Mouse (Mus musculus) stomach, embryonic 16.5 days (tissue): Measurements from ENCODE around the gene Olfr536. TPM values are rescaled to one million over a fixed set of nuclear protein-coding genes. Genes with fewer than 3 reads are reported as not detected.
"Not testable (repeated sequence)": the region's sequence is repeated elsewhere in the genome, so short reads cannot be mapped to it uniquely, and the experiment has no call there.

Source experiments
- ATAC-seq: fragments of 200-750 bp; cut with Nextera tagmentation; 2 replicates; pipeline ENCODE4 v1.8.0; 2017; ENCODE audit warnings: moderate number of reproducible peaks, moderate TSS enrichment; ENCODE audit not compliant: insufficient read depth, low FRiP score
- H3K27ac ChIP-seq: fragments of 300-500 bp; sonication (generic); 2 replicates; pipeline ENCODE4 v1.5.1; 2014; ENCODE audit warnings: low read length
- H3K27me3 ChIP-seq: fragments of 300-500 bp; sonication (generic); 2 replicates; pipeline ENCODE4 v1.6.1; 2014; ENCODE audit warnings: low read length, control low read depth, mixed read lengths; ENCODE audit not compliant: control insufficient read depth, insufficient read depth
- H3K36me3 ChIP-seq: fragments of 300-500 bp; sonication (generic); 2 replicates; pipeline ENCODE4 v1.6.1; 2014; ENCODE audit warnings: low read length; ENCODE audit not compliant: control insufficient read depth, insufficient read depth
- H3K4me1 ChIP-seq: fragments of 300-500 bp; sonication (generic); 2 replicates; pipeline ENCODE4 v1.6.1; 2014; ENCODE audit warnings: low read length, control low read depth, mixed read lengths; ENCODE audit not compliant: control insufficient read depth, insufficient read depth
- H3K4me2 ChIP-seq: fragments of 300-500 bp; sonication (generic); 2 replicates; pipeline ENCODE4 v1.6.1; 2014; ENCODE audit warnings: low read depth, low read length, mixed read lengths
- H3K4me3 ChIP-seq: fragments of 300-500 bp; sonication (generic); replicated peaks from 2 replicates; pipeline ENCODE4 v1.5.1; 2014; ENCODE audit warnings: mild to moderate bottlenecking, low read length
- H3K9ac ChIP-seq: fragments of 300-500 bp; sonication (generic); 2 replicates; pipeline ENCODE4 v1.6.1; 2014; ENCODE audit warnings: low read length
- H3K9me3 ChIP-seq: fragments of 300-500 bp; sonication (generic); replicated peaks from 2 replicates; pipeline ENCODE4 v1.6.1; 2016; ENCODE audit warnings: low read length, control low read depth; ENCODE audit not compliant: control insufficient read depth
- WGBS: fragments of 180-500 bp; shearing (Covaris S2); extraction: QIAGEN DNeasy Blood & Tissue Kit; methylation state at CpG from one replicate; pipeline ENCODE4 v1.1.7; 2014; 5-methylcytosine and 5-hydroxymethylcytosine counted together
- polyA plus RNA-seq: library from polyadenylated mRNA; unstranded; fragments of >200 nt; fragmentation: Nextera tagmentation; extraction: Ambion mirVana; gene quantifications from 2 replicates; pipeline ENCODE4 v1.2.1, GENCODE M21; 2015

Gene Olfr536
- not detected in 2 replicates for polyA plus RNA-seq

DNA sequence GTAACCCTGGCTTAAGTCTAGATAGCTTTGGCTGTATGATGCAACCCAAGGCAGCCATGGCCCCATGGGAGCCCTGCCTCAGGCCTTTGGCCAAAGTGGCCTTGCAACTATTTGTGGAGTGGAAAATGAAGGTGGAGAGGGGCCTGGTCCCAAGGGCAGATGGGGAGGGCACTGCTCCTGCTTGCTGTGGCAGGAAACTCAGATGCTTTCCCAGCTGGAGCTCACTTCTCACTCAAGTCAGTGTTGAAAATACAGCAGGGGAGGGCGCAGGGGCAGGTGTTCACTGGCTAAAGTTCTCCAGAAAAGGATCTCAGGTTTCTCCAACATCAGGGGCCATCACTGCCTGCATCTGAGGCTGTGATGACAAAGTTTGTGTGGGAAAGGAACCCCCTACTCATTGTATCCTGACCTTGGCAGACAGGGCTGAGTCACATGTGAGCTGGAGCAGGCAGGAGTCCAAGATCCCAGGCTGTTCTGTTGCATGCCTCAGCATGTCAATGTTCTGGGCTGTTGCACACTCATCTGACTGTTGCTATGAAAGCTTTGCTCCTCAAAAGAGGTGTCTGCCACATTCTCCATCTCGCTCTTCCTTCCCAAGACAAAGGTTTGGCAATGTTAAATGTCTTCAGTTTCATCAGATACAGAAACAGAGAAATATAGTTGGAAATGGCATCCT is at the start of gene Olfr536:
Olfr536 (minus strand) TSS at position 51 of the 676 bp plus-strand sequence.
- H3K4me1 ChIP-seq, H3K36me3 ChIP-seq, H3K27ac ChIP-seq, H3K4me3 ChIP-seq, H3K4me2 ChIP-seq, H3K27me3 ChIP-seq, H3K9me3 ChIP-seq, ATAC-seq, H3K9ac ChIP-seq: not testable (repeated sequence)
- WGBS, result 67% methylated on average over 2 of the region's 2 CpGs

DNA sequence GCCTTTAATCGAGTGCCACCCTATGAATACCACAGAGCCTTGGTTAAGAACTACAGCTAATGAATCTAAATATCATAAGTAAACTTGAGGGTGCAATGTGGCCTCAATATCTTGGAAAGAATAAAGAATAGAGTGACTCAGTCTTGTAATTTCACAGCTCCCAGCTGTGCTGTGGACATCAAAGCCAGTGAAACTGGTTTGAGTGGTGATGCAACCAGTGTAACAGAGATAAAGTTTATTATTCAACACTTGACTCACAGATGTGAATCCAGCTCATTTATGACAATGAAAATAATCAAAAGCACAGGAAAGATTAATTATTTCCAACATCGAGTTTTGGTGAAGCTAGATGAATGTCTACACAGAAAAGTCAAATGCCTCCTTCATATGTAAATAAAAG is 32.5 kb upstream of the Olfr536 start:
- no peaks in the 10 kb centered on the region for H3K27me3 ChIP-seq
- no peaks in the 10 kb centered on the region for H3K9me3 ChIP-seq
- H3K4me1 ChIP-seq, result no peaks in the 10 kb centered on the region
- no peak overlapping the region for H3K9ac ChIP-seq
- ATAC-seq, result no peak
- H3K4me3 ChIP-seq, result no peak overlapping the region
- no peak overlapping the region for H3K27ac ChIP-seq
- no peak overlapping the region for H3K4me2 ChIP-seq
- H3K36me3 ChIP-seq, result no peaks in the 10 kb centered on the region
- 56% methylated on average over 2 of the region's 2 CpGs for WGBS

GRCm38 (mm10) chr7:140494702-140495101 is 12.5 kb downstream of the Olfr536 start:
- no peak overlapping the region for H3K9ac ChIP-seq
- no peaks in the 10 kb centered on the region for H3K36me3 ChIP-seq
- no peaks in the 10 kb centered on the region for H3K9me3 ChIP-seq
- no peaks in the 10 kb centered on the region for H3K4me1 ChIP-seq
- no peak overlapping the region for H3K27ac ChIP-seq
- no peaks in the 10 kb centered on the region for H3K27me3 ChIP-seq
- H3K4me2 ChIP-seq, result no peak overlapping the region
- no peak overlapping the region for H3K4me3 ChIP-seq
- ATAC-seq, result no peak

GRCm38 (mm10) chr7:140494231-140494630 is 13.0 kb downstream of the Olfr536 start:
- Histone ChIP-seq H3K27me3 (no peaks in the 10 kb centered on the region), H3K9ac (no peak overlapping the region), H3K4me2 (no peak overlapping the region), H3K4me1 (no peaks in the 10 kb centered on the region), H3K36me3 (no peaks in the 10 kb centered on the region), H3K9me3 (no peaks in the 10 kb centered on the region), H3K4me3 (no peak overlapping the region), H3K27ac (no peak overlapping the region)
- 26% methylated on average over 2 of the region's 2 CpGs for WGBS
- no peak for ATAC-seq

- no peaks in the 10 kb centered on the region for H3K36me3 ChIP-seq
- 76% methylated on average over 1 of the region's 1 CpGs for WGBS
- no peaks in the 10 kb centered on the region for H3K4me1 ChIP-seq
These were observed 18.2 kb downstream of the Olfr536 start for GRCm38 (mm10) chr7:140488981-140489380.

DNA sequence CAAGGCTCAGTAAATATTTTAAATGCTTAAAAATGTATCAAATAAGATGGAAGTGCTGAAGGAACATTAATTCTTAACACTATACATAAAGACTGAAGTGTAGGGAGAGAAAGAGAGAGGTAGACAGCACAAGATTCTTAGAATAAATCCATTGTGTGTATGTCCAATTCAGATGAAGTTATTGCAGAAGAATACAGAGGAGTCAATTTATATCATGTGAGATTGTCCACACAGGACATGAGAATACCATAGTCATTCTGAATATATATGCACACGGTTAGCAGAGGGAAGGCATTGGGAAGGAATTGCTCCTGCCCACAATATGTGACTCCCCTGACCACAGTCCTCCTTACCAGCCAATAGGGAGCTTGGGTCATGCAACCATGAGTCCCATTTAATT is 23.3 kb downstream of the Olfr536 start, which contains the start of gene Olfr535:
Olfr535 (plus strand) TSS at position 301 of the 400 bp plus-strand sequence.
- no peak within 1 kb of the TSS for H3K27ac ChIP-seq
- H3K27me3 ChIP-seq, result no peaks in the 10 kb centered on the region
- 83% methylated on average over 1 of the region's 1 CpGs for WGBS
- no peak within 1 kb of the TSS for H3K4me3 ChIP-seq
- H3K36me3 ChIP-seq, result no peaks in the 10 kb centered on the region
- no peak within 1 kb of the TSS for H3K9ac ChIP-seq
- H3K4me2 ChIP-seq, result no peak within 1 kb of the TSS
- H3K4me1 ChIP-seq, result no peaks in the 10 kb centered on the region
- no peak for ATAC-seq
- H3K9me3 ChIP-seq, result no peaks in the 10 kb centered on the region

More at GRCm38 (mm10) chr7:140488981-140489380, 18.2 kb downstream of the Olfr536 start:
- H3K27ac ChIP-seq, result no peak overlapping the region
- no peak overlapping the region for H3K4me3 ChIP-seq
- ATAC-seq, result no peak
- no peak overlapping the region for H3K9ac ChIP-seq
- H3K4me2 ChIP-seq, result no peak overlapping the region
- H3K9me3 ChIP-seq, result no peaks in the 10 kb centered on the region
- H3K27me3 ChIP-seq, result no peaks in the 10 kb centered on the region

DNA sequence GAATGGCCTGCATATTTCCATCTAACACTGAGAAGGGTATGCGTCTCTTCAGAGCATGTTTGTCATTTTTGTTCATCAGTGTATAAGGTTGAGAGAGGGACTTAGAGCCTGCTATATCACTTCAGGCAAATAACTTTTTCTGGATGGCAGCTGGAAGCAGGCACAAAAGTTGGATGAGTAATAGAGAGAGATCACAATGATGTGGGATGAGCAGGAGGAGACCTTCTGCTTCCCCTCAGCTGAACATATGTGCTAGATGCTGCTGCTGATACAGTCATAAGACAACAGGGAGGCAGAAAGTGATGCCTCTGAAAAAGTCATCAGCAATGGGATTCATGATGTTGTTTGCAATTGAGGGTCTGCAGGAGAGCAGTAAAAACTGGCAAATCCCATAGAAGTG is 28.5 kb downstream of the Olfr536 start:
- Histone ChIP-seq H3K4me2 (no peak overlapping the region), H3K4me3 (no peak overlapping the region), H3K9ac (no peak overlapping the region), H3K36me3 (no peaks in the 10 kb centered on the region), H3K27ac (no peak overlapping the region), H3K9me3 (no peaks in the 10 kb centered on the region), H3K27me3 (no peaks in the 10 kb centered on the region), H3K4me1 (no peaks in the 10 kb centered on the region)
- WGBS, result 85% methylated on average over 1 of the region's 1 CpGs
- ATAC-seq, result no peak

DNA sequence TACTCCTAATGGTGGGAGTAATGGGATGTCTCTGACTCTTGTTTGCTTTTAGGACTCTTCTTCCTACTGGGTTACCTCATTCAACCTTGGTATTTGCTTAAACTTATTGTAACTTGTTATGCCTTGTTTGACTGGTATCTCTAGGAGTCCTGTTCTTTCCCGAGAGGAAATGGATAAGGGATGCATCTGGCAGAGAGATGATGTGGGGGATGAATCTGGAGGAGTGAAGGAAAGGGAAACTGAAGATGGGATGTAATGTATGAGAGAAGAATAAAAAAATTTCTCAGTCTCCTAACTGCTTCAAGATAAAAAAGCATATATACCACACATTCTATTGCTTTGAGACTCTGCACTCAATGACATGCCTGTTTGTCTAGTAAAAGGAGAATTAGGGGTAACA is 29.3 kb downstream of the Olfr536 start:
- H3K4me1 ChIP-seq, result no peaks in the 10 kb centered on the region
- H3K27ac ChIP-seq, result no peak overlapping the region
- 68% methylated on average over 1 of the region's 1 CpGs for WGBS
- H3K4me2 ChIP-seq, result no peak overlapping the region
- H3K4me3 ChIP-seq, result no peak overlapping the region
- no peak overlapping the region for H3K9ac ChIP-seq
- no peaks in the 10 kb centered on the region for H3K9me3 ChIP-seq
- H3K27me3 ChIP-seq, result no peaks in the 10 kb centered on the region
- no peaks in the 10 kb centered on the region for H3K36me3 ChIP-seq
- no peak for ATAC-seq

GRCm38 (mm10) chr7:140463070-140463469 is 44.1 kb downstream of the Olfr536 start, which contains the start of gene Olfr533:
Gene Olfr533 (plus strand): TSS chr7:140463370.
- H3K4me2 ChIP-seq, H3K36me3 ChIP-seq, H3K4me1 ChIP-seq, H3K27me3 ChIP-seq, H3K4me3 ChIP-seq, H3K9ac ChIP-seq, ATAC-seq, H3K27ac ChIP-seq, H3K9me3 ChIP-seq: not testable (repeated sequence)
- WGBS, result 43% methylated on average over 1 of the region's 1 CpGs
